Mouse (Mus musculus) hindbrain, embryonic 12.5 days (tissue): ENCODE measurements around the gene Vnn3. TPM values are rescaled to one million over a fixed set of nuclear protein-coding genes. Genes with fewer than 3 reads are reported as not detected.
A peak's percentile ranks its signal among the peaks of the same experiment; 100 is the strongest.

ENCODE experiments used
- ATAC-seq: fragments of 200-750 bp; cut with Nextera tagmentation; 2 replicates; pipeline ENCODE4 v1.8.0; 2017; ENCODE audit warnings: moderate TSS enrichment; ENCODE audit not compliant: low FRiP score
- H3K27ac ChIP-seq: fragments of 300-500 bp; sonication (generic); 2 replicates; pipeline ENCODE4 v1.5.1; 2016; ENCODE audit warnings: mild to moderate bottlenecking
- H3K27me3 ChIP-seq: fragments of 300-500 bp; sonication (generic); 2 replicates; pipeline ENCODE4 v1.6.1; 2016; ENCODE audit warnings: mild to moderate bottlenecking
- H3K36me3 ChIP-seq: fragments of 300-500 bp; sonication (generic); 2 replicates; pipeline ENCODE4 v1.6.1; 2016; ENCODE audit warnings: mild to moderate bottlenecking
- H3K4me1 ChIP-seq: fragments of 300-500 bp; sonication (generic); 2 replicates; pipeline ENCODE4 v1.6.1; 2016
- H3K4me2 ChIP-seq: fragments of 300-500 bp; sonication (generic); replicated peaks from 2 replicates; pipeline ENCODE4 v1.6.1; 2016; ENCODE audit warnings: mild to moderate bottlenecking
- H3K4me3 ChIP-seq: fragments of 300-500 bp; sonication (generic); 2 replicates; pipeline ENCODE4 v1.5.1; 2016; ENCODE audit warnings: mild to moderate bottlenecking
- H3K9ac ChIP-seq: fragments of 300-500 bp; sonication (generic); 2 replicates; pipeline ENCODE4 v1.6.1; 2016; ENCODE audit warnings: mild to moderate bottlenecking, moderate library complexity
- H3K9me3 ChIP-seq: fragments of 300-500 bp; sonication (generic); replicated peaks from 2 replicates; pipeline ENCODE4 v1.6.1; 2016; ENCODE audit warnings: mild to moderate bottlenecking
- WGBS: fragments of 180-500 bp; shearing (Covaris S2); methylation state at CpG from one replicate; pipeline ENCODE4 v1.1.7; 2016; 5-methylcytosine and 5-hydroxymethylcytosine counted together
- polyA plus RNA-seq: library from polyadenylated mRNA; unstranded; fragments of >200 nt; fragmentation: Nextera tagmentation; extraction: Ambion mirVana; gene quantifications from 2 replicates; pipeline ENCODE4 v1.2.1, GENCODE M21; 2016

The Vnn3 gene
- polyA plus RNA-seq, 1 experiment from 2014 or later, result not detected

GRCm38 (mm10) chr10:23837115-23837514, 14.1 kb upstream of the Vnn3 start:
- H3K4me1 ChIP-seq, result no peaks in the 10 kb centered on the region
- WGBS, result 77% methylated on average over 3 of the region's 3 CpGs
- ATAC-seq, result no peak
- H3K27ac ChIP-seq, result no peak overlapping the region
- no peak overlapping the region for H3K4me2 ChIP-seq
- H3K36me3 ChIP-seq, result no peaks in the 10 kb centered on the region
- H3K9ac ChIP-seq, result no peak overlapping the region
- H3K4me3 ChIP-seq, result no peak overlapping the region
- H3K9me3 ChIP-seq, result no peaks in the 10 kb centered on the region
- no peaks in the 10 kb centered on the region for H3K27me3 ChIP-seq

- 91% methylated on average over 3 of the region's 3 CpGs for WGBS
- H3K4me1 ChIP-seq, result no peaks in the 10 kb centered on the region
- no peak overlapping the region for H3K9ac ChIP-seq
- H3K27ac ChIP-seq, result no peak overlapping the region
- H3K9me3 ChIP-seq, result no peaks in the 10 kb centered on the region
- H3K27me3 ChIP-seq, result no peaks in the 10 kb centered on the region
- no peaks in the 10 kb centered on the region for H3K36me3 ChIP-seq
- H3K4me3 ChIP-seq, result no peak overlapping the region
- no peak for ATAC-seq
- no peak overlapping the region for H3K4me2 ChIP-seq
These were observed 12.4 kb upstream of the Vnn3 start for GRCm38 (mm10) chr10:23838910-23839309.

GRCm38 (mm10) chr10:23839368-23839767, 11.9 kb upstream of the Vnn3 start:
- H3K9ac ChIP-seq, result no peak overlapping the region
- H3K4me2 ChIP-seq, result no peak overlapping the region
- no peak overlapping the region for H3K27ac ChIP-seq
- H3K4me1 ChIP-seq, result no peaks in the 10 kb centered on the region
- no peaks in the 10 kb centered on the region for H3K9me3 ChIP-seq
- no peak for ATAC-seq
- no peaks in the 10 kb centered on the region for H3K27me3 ChIP-seq
- WGBS, result 46% methylated on average over 9 of the region's 9 CpGs
- no peaks in the 10 kb centered on the region for H3K36me3 ChIP-seq
- H3K4me3 ChIP-seq, result no peak overlapping the region

- Histone ChIP-seq H3K36me3 (no peaks in the 10 kb centered on the region), H3K4me2 (no peak overlapping the region), H3K4me1 (no peaks in the 10 kb centered on the region), H3K9ac (no peak overlapping the region), H3K27me3 (no peaks in the 10 kb centered on the region), H3K9me3 (no peaks in the 10 kb centered on the region), H3K27ac (no peak overlapping the region), H3K4me3 (no peak overlapping the region)
- ATAC-seq, result no peak
- WGBS, result 78% methylated on average over 4 of the region's 4 CpGs
These were observed 10.8 kb upstream of the Vnn3 start for GRCm38 (mm10) chr10:23840496-23840895.

- 95% methylated on average over 2 of the region's 2 CpGs for WGBS
- Histone ChIP-seq H3K9me3 (no peaks in the 10 kb centered on the region), H3K27me3 (no peaks in the 10 kb centered on the region), H3K4me3 (no peak overlapping the region), H3K4me1 (no peaks in the 10 kb centered on the region), H3K4me2 (no peak overlapping the region), H3K9ac (no peak overlapping the region), H3K36me3 (no peaks in the 10 kb centered on the region), H3K27ac (no peak overlapping the region)
- no peak for ATAC-seq
These were observed 834 bp downstream of the Vnn3 start for GRCm38 (mm10) chr10:23852096-23852495.

- 88% methylated on average over 9 of the region's 9 CpGs for WGBS
- Histone ChIP-seq H3K4me2 (no peak overlapping the region), H3K36me3 (no peaks in the 10 kb centered on the region), H3K9ac (no peak overlapping the region), H3K9me3 (peaks cover 11% of the 10 kb centered on the region; the same call in 1 of the 2 replicates), H3K27ac (no peak overlapping the region), H3K4me3 (no peak overlapping the region), H3K27me3 (no peaks in the 10 kb centered on the region), H3K4me1 (no peaks in the 10 kb centered on the region)
- ATAC-seq, result no peak
These were observed 13.4 kb downstream of the Vnn3 start for GRCm38 (mm10) chr10:23864362-23865312.

GRCm38 (mm10) chr10:23880695-23881094, 29.4 kb downstream of the Vnn3 start:
- no peak for ATAC-seq
- H3K4me1 ChIP-seq, result no peaks in the 10 kb centered on the region
- H3K9ac ChIP-seq, result no peak overlapping the region
- no peak overlapping the region for H3K4me2 ChIP-seq
- no peak overlapping the region for H3K27ac ChIP-seq
- no peaks in the 10 kb centered on the region; the same call in 1 of the 2 replicates for H3K9me3 ChIP-seq
- no peaks in the 10 kb centered on the region for H3K27me3 ChIP-seq
- H3K4me3 ChIP-seq, result no peak overlapping the region
- no peaks in the 10 kb centered on the region for H3K36me3 ChIP-seq
- WGBS, result 90% methylated on average over 6 of the region's 6 CpGs

- ATAC-seq, result no peak
- Histone ChIP-seq H3K4me2 (no peak overlapping the region), H3K27ac (no peak overlapping the region), H3K9me3 (no peaks in the 10 kb centered on the region), H3K9ac (no peak overlapping the region), H3K27me3 (no peaks in the 10 kb centered on the region), H3K4me1 (no peaks in the 10 kb centered on the region), H3K4me3 (no peak overlapping the region), H3K36me3 (no peaks in the 10 kb centered on the region)
- 97% methylated on average over 1 of the region's 1 CpGs for WGBS
These were observed 33.6 kb downstream of the Vnn3 start for GRCm38 (mm10) chr10:23884910-23885309.

- WGBS, result 87% methylated on average over 3 of the region's 3 CpGs
These were observed 34.8 kb downstream of the Vnn3 start for GRCm38 (mm10) chr10:23886060-23886459.

GRCm38 (mm10) chr10:23892987-23893386, 41.7 kb downstream of the Vnn3 start:
- Histone ChIP-seq H3K4me1 (no peaks in the 10 kb centered on the region), H3K9ac (no peak overlapping the region), H3K4me3 (no peak overlapping the region), H3K36me3 (no peaks in the 10 kb centered on the region), H3K27me3 (no peaks in the 10 kb centered on the region), H3K27ac (no peak overlapping the region), H3K4me2 (no peak overlapping the region), H3K9me3 (no peaks in the 10 kb centered on the region)
- WGBS, result 87% methylated on average over 1 of the region's 1 CpGs
- no peak for ATAC-seq

More at GRCm38 (mm10) chr10:23886060-23886459, 34.8 kb downstream of the Vnn3 start:
- no peak for ATAC-seq
- H3K36me3 ChIP-seq, result no peaks in the 10 kb centered on the region
- H3K27me3 ChIP-seq, result no peaks in the 10 kb centered on the region
- no peak overlapping the region for H3K9ac ChIP-seq
- no peak overlapping the region for H3K4me3 ChIP-seq
- no peak overlapping the region for H3K4me2 ChIP-seq
- no peaks in the 10 kb centered on the region for H3K9me3 ChIP-seq
- no peaks in the 10 kb centered on the region for H3K4me1 ChIP-seq
- no peak overlapping the region for H3K27ac ChIP-seq

GRCm38 (mm10) chr10:23894601-23895349, 43.5 kb downstream of the Vnn3 start, which contains the start of gene Vnn1:
Gene Vnn1, plus strand, starts transcription at chr10:23894688.
- WGBS, result 38% methylated on average over 21 of the region's 21 CpGs
- Histone ChIP-seq H3K9me3 (no peaks in the 10 kb centered on the region), H3K27ac (no peak within 1 kb of the TSS), H3K27me3 (no peaks in the 10 kb centered on the region), H3K9ac (no peak within 1 kb of the TSS), H3K4me3 (0 out of 2 replicates have a peak within 1 kb of the TSS, but pooled peaks have one; percentile 5), H3K4me2 (peak within 1 kb of the TSS; percentile 39), H3K36me3 (no peaks in the 10 kb centered on the region), H3K4me1 (no peaks in the 10 kb centered on the region)
- no peak for ATAC-seq

GRCm38 (mm10) chr10:23895376-23895775, 44.1 kb downstream of the Vnn3 start:
- no peak overlapping the region for H3K4me2 ChIP-seq
- H3K9ac ChIP-seq, result no peak overlapping the region
- no peaks in the 10 kb centered on the region for H3K4me1 ChIP-seq
- 81% methylated on average over 7 of the region's 7 CpGs for WGBS
- H3K27ac ChIP-seq, result no peak overlapping the region
- no peaks in the 10 kb centered on the region for H3K9me3 ChIP-seq
- no peak overlapping the region for H3K4me3 ChIP-seq
- ATAC-seq, result no peak
- no peaks in the 10 kb centered on the region for H3K36me3 ChIP-seq
- no peaks in the 10 kb centered on the region for H3K27me3 ChIP-seq
